Mouse (Mus musculus) layer of hippocampus, postnatal 25 days (tissue): ENCODE results near the gene Nans. TPM values are rescaled to one million over a fixed set of nuclear protein-coding genes. Genes with fewer than 3 reads are reported as not detected.

Source experiments
- DNase-seq, 2 experiments: peaks; one replicate each; pipeline ENCODE4 v3.0.0; 2022; ENCODE audit warnings: mixed read lengths in 2 of 2, low spot score in 1 of 2; ENCODE audit errors: extremely low spot score in 1 of 2
- total RNA-seq, 2 experiments: library from RNA; stranded (reverse); gene quantifications; 2 replicates each; pipeline ENCODE4 v1.2.3; 2021

Gene Nans
- total RNA-seq: 10 to 100 TPM; 20.3 to 24.5 TPM

DNA sequence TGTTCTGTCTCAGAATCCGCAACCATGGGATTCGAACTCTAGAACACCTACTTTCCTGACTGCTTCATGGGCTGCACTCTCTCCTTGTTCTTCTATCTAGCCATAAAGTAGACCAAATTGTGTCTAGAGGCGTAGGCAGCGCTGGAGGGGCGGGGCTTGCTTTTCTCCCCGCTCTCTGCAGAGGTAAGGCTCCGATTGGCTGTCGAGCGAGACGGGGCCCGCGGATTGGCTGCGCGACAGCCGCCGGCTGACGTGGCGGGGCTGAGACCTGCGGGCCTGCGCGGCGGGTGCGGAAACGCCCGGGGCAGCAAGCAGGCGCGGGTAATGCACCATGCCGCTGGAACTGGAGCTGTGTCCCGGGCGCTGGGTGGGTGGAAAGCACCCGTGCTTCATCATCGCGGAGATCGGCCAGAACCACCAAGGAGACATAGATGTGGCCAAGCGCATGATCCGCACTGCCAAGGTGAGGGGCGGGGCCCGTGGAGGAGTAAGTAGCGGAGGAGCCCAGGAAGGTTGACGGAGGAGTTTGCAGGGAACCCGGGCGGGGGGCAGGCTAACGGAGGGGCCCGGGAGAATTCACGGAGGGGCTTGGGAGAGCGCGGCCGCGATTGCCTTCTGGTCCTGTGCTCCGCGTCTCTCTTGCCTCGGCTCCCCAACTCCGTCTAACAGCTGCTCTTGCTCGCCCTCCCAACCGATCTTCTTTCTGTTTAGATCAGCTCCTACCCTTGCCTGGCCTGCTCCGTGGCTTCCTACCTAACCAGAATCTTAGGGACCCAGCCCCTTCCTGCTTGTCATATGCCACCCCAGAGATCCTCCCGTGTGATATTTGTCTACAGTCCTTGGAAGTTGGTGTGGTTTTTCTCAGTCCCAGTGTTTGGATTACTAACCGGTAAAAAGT is at the start of gene Nans:
Nans (plus strand) TSS at position 221 of the 898 bp plus-strand sequence.
- peak; percentile 82 to 83 for DNase-seq

- DNase-seq: no peak
These were observed 46.5 kb upstream of the Nans start for GRCm38 (mm10) chr4:46442501-46442900.

- DNase-seq: no peak
These were observed 43.7 kb upstream of the Nans start for GRCm38 (mm10) chr4:46445237-46445945.

GRCm38 (mm10) chr4:46447461-46447860 is 41.6 kb upstream of the Nans start:
- no peak for DNase-seq

- DNase-seq: no peak
These were observed 40.2 kb upstream of the Nans start for GRCm38 (mm10) chr4:46448886-46449285.

DNA sequence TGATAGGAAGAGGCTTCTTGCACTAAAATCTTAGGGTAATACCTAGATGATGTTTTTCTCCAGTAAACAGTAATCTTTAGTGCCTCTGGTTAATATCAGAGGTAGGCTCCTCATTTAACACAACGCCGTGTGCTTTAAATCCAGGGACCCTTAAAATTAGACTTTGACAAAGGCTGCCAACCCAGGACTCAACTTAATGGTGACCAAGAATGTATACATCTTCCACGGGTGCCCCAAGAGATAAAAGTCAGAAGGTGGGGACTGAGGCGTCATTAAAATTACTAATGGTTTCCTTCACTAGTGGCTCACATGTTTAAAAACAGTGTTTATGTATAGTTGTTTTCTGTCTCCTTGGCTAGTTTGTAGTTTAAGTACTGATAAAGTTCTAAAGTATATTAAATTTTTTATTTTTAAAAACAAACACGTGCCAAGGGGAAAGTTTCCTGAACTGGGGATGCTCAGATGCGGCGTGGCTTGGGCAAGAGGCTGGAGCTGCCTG is 39.0 kb upstream of the Nans start:
- no peak for DNase-seq

- DNase-seq: peak; percentile 92 to 94
These were observed 38.4 kb upstream of the Nans start, which contains the start of gene Anp32b for GRCm38 (mm10) chr4:46450519-46451131. TSS of gene Anp32b (plus strand) at chr4:46450902.

GRCm38 (mm10) chr4:46451240-46451757 is 37.7 kb upstream of the Nans start:
- DNase-seq: peak; percentile 58 to 74

GRCm38 (mm10) chr4:46451758-46452480 is 37.1 kb upstream of the Nans start:
- peak; percentile 44 to 70 for DNase-seq

DNA sequence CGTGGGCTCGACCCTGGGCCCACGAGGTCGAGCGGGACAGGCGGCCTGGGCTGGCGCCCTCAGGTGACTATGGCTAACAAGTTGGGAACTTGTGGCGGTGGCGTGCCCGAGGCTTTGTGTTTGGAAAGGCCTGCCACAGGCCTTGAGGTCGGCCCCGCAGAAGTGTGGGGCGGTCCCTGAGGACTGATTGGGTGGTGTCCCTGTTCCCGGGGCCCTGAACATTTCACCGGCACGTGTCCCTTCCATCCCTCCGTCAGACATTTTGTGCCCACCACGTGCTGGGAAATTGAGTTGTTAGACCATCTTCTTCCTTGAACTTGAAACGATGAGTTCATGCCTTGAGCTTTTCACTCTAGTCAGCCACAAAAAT is 36.6 kb upstream of the Nans start:
- DNase-seq: peak; percentile 27 to 40

- no peak for DNase-seq
These were observed 36.0 kb upstream of the Nans start for GRCm38 (mm10) chr4:46452855-46453719.

DNA sequence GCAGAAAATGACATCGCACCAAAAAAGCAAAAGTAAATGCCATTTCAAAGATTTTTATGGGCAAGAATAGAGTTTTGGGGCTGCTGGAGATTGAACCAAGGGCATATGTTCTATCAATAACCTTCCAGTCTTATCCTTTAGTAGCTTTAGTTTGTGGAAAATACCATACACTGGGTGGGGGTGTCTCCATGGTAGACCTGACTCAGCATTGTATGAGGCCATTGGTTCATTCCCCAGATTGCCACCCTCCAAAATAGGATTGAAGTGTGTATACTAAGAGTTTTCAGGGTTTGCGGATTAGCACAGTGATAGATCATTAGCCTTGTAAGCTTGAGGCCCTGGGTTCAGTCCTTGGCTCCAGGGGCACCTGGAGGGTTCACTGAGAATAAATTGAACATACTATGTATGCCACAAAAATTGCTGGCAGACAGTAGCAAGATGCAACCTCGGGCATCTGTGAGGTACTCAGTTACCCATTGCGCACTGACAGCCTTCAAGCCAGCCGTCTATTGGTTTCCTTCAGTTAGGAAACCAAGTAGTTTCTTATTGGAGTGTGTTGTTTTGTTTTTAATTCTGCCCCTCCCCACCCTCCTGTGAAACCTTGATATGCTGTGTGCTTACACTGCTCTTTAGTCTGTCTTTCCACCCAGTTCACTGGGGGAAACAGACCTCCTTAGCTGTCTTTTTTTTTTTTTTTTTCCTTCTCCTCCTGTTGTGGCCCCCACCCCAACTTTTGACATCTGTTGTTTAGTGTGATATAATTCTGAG is 34.8 kb upstream of the Nans start:
- no peak for DNase-seq

DNA sequence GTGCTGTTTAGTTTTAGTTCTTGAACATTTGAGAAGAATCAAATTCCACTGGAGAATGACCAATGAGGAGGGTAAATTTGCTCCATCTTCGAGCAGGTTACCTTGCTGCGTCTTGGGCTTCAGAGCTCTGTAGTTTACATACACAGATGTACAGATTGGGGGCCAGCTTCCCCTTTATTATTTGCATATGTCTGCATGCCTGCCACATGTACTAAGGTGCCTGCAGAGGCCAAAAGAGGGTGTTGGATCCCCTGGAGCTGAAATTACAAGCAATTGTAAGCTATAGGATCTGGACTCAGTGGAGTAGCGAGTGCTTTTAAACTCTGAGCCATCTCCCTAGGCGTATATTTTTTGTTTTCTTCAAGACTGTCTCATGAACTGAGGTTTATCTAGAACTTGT is 32.3 kb upstream of the Nans start:
- no peak for DNase-seq

DNA sequence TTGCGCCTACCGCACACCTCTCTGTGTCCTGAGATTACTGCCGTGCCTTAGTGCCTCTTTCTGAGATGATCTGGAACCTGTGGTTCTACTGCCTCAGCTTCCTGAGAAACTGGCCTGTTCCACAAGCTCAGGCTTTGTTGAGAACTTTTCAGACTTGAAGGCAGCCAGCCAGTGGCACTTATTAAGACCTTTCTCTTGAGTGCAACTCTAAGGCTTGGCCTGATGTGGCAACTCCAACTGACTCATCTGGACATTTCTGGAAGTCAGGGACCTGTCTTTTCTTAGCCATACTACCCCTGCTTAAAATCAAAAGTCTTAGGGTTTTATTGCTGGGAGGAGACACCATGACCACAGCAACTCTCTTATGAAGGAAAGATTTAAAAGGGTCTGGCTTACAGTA is 31.9 kb upstream of the Nans start:
- DNase-seq: no peak

DNA sequence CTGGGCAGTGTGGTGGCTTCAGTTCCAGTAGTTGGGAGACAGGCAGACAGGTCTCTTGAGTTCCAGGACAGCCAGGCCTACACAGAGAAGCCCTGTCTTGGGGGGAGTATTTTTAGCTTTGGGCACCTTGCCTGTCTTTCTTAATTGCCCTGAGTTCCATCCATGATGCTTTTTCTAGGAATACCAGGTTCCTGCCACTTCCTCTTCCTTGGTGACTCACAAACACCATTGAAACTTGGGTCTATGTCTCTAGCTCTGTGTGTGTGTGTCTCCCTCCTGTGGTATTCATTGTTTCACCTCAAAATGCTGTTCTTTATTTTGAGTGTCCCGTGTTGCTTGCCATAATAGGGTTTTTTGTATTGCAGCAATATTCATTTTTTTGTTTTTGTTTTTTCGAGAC is 30.6 kb upstream of the Nans start:
- no peak for DNase-seq

DNA sequence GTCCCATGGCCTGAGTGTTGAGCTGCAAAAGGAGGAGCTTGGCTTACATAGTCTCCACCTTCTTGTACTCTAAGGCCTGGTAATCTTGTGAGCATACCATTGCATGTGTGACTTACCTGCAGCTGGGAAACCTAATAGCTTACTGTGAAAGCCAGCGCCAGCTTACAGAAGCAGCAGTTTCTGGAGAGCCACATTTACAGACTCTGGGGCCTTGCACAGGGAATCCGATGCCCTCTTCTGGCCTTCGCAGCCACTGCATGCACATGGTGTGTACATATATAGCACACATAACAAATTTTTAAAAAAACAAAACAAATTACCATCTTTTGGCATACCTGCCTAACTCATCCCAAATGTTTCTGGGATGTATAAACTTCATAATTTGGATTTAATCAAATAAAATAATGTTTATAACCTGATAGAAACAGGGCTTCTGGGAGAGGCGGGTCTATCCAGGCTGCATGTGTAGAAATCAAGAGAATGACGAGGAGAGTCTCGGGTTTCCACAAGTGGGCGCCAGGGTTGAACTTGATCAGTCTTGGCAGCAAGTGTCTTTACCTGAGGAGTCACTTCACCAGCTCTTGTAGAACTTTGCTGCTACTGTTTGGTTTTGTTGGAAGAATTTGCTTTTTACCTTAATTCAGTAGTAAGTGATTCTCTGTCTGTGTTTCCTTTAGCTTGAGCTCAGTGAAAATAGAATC is 25.8 kb upstream of the Nans start:
- DNase-seq: no peak

GRCm38 (mm10) chr4:46465740-46466139 is 23.3 kb upstream of the Nans start:
- no peak for DNase-seq

- no peak for DNase-seq
These were observed 13.9 kb upstream of the Nans start for GRCm38 (mm10) chr4:46475101-46475500.
